Mouse (Mus musculus) hindbrain, embryonic 16.5 days (tissue): Measurements from ENCODE around the gene Rasl12. TPM values are rescaled to one million over a fixed set of nuclear protein-coding genes. Genes with fewer than 3 reads are reported as not detected.

Experiments
- ATAC-seq: fragments of 200-750 bp; cut with Nextera tagmentation; 2 replicates; pipeline ENCODE4 v1.8.0; 2017; ENCODE audit warnings: moderate TSS enrichment, moderate library complexity
- H3K27ac ChIP-seq: fragments of 300-500 bp; sonication (generic); 2 replicates; pipeline ENCODE4 v1.5.1; 2014; ENCODE audit warnings: low read depth, mild to moderate bottlenecking, control low read depth, low read length, moderate library complexity
- H3K27me3 ChIP-seq: fragments of 300-500 bp; sonication (generic); replicated peaks from 2 replicates; pipeline ENCODE4 v1.6.1; 2014; ENCODE audit warnings: low read length; ENCODE audit not compliant: control insufficient read depth, insufficient read depth
- H3K36me3 ChIP-seq: fragments of 300-500 bp; sonication (generic); 2 replicates; pipeline ENCODE4 v1.6.1; 2014; ENCODE audit warnings: mild to moderate bottlenecking, low read length, moderate library complexity, mixed read lengths; ENCODE audit not compliant: control insufficient read depth, insufficient read depth
- H3K4me1 ChIP-seq: fragments of 300-500 bp; sonication (generic); 2 replicates; pipeline ENCODE4 v1.6.1; 2014; ENCODE audit warnings: low read depth, low read length; ENCODE audit not compliant: control insufficient read depth, insufficient read depth
- H3K4me2 ChIP-seq: fragments of 300-500 bp; sonication (generic); 2 replicates; pipeline ENCODE4 v1.6.1; 2014; ENCODE audit warnings: mild to moderate bottlenecking, low read length, control low read depth, moderate library complexity
- H3K4me3 ChIP-seq: fragments of 300-500 bp; sonication (generic); 2 replicates; pipeline ENCODE4 v1.5.1; 2014; ENCODE audit warnings: mild to moderate bottlenecking, low read length, control low read depth, moderate library complexity
- H3K9ac ChIP-seq: fragments of 300-500 bp; sonication (generic); 2 replicates; pipeline ENCODE4 v1.6.1; 2014; ENCODE audit warnings: low read depth, mild to moderate bottlenecking, control low read depth, low read length, moderate library complexity
- H3K9me3 ChIP-seq: fragments of 300-500 bp; sonication (generic); 2 replicates; pipeline ENCODE4 v1.6.1; 2014; ENCODE audit warnings: mild to moderate bottlenecking, low read length, moderate library complexity; ENCODE audit not compliant: control insufficient read depth
- WGBS: fragments of 180-500 bp; shearing (Covaris S2); extraction: QIAGEN DNeasy Blood & Tissue Kit; methylation state at CpG from one replicate; pipeline ENCODE4 v1.1.7; 2014; 5-methylcytosine and 5-hydroxymethylcytosine counted together
- polyA plus RNA-seq: library from polyadenylated mRNA; unstranded; fragments of >200 nt; fragmentation: Nextera tagmentation; extraction: Ambion mirVana; gene quantifications from 2 replicates; pipeline ENCODE4 v1.2.1, GENCODE M21; 2015

The Rasl12 gene
- polyA plus RNA-seq, 1 experiment from 2014 or later, result 7.7 TPM

- H3K4me1 ChIP-seq, result no peaks in the 10 kb centered on the region
- peaks cover 18% of the 10 kb centered on the region for H3K36me3 ChIP-seq
- no peaks in the 10 kb centered on the region for H3K27me3 ChIP-seq
- no peak overlapping the region for H3K4me3 ChIP-seq
- no peak overlapping the region for H3K27ac ChIP-seq
- H3K4me2 ChIP-seq, result no peak overlapping the region
- H3K9ac ChIP-seq, result no peak overlapping the region
- H3K9me3 ChIP-seq, result no peaks in the 10 kb centered on the region
- WGBS, result 79% methylated on average over 4 of the region's 4 CpGs
- ATAC-seq, result no peak
Measured at GRCm38 (mm10) chr9:65372449-65372848, 25.9 kb upstream of the Rasl12 start.

GRCm38 (mm10) chr9:65374468-65375162 lies 23.7 kb upstream of the Rasl12 start:
- Histone ChIP-seq H3K4me3 (no peak overlapping the region), H3K27ac (no peak overlapping the region), H3K4me1 (no peaks in the 10 kb centered on the region), H3K9me3 (no peaks in the 10 kb centered on the region), H3K9ac (no peak overlapping the region), H3K36me3 (peaks cover 15% of the 10 kb centered on the region), H3K27me3 (no peaks in the 10 kb centered on the region), H3K4me2 (no peak overlapping the region)
- 85% methylated on average over 5 of the region's 5 CpGs for WGBS
- ATAC-seq, result no peak

GRCm38 (mm10) chr9:65375163-65375934 lies 23.0 kb upstream of the Rasl12 start:
- no peaks in the 10 kb centered on the region for H3K4me1 ChIP-seq
- 77% methylated on average over 9 of the region's 9 CpGs for WGBS
- H3K27ac ChIP-seq, result no peak overlapping the region
- no peak overlapping the region for H3K4me2 ChIP-seq
- peaks cover 15% of the 10 kb centered on the region for H3K36me3 ChIP-seq
- ATAC-seq, result no peak
- H3K9me3 ChIP-seq, result no peaks in the 10 kb centered on the region
- no peak overlapping the region for H3K9ac ChIP-seq
- no peaks in the 10 kb centered on the region for H3K27me3 ChIP-seq
- no peak overlapping the region for H3K4me3 ChIP-seq

- Histone ChIP-seq H3K4me1 (no peaks in the 10 kb centered on the region), H3K4me3 (no peak overlapping the region), H3K9ac (no peak overlapping the region), H3K27ac (no peak overlapping the region), H3K27me3 (no peaks in the 10 kb centered on the region), H3K36me3 (peaks cover 6% of the 10 kb centered on the region), H3K4me2 (no peak overlapping the region), H3K9me3 (no peaks in the 10 kb centered on the region)
- ATAC-seq, result no peak
- WGBS, result 74% methylated on average over 4 of the region's 4 CpGs
Measured at GRCm38 (mm10) chr9:65381017-65381590, 17.2 kb upstream of the Rasl12 start.

GRCm38 (mm10) chr9:65382031-65382750 lies 16.1 kb upstream of the Rasl12 start:
- no peak overlapping the region for H3K4me2 ChIP-seq
- H3K4me3 ChIP-seq, result no peak overlapping the region
- H3K9me3 ChIP-seq, result no peaks in the 10 kb centered on the region
- peaks cover 3% of the 10 kb centered on the region; the same call in 1 of the 2 replicates for H3K36me3 ChIP-seq
- WGBS, result 75% methylated on average over 6 of the region's 6 CpGs
- no peaks in the 10 kb centered on the region for H3K4me1 ChIP-seq
- no peak overlapping the region for H3K9ac ChIP-seq
- no peak for ATAC-seq
- no peak overlapping the region for H3K27ac ChIP-seq
- no peaks in the 10 kb centered on the region for H3K27me3 ChIP-seq

- no peaks in the 10 kb centered on the region for H3K4me1 ChIP-seq
- H3K4me3 ChIP-seq, result no peak overlapping the region
- no peak overlapping the region for H3K9ac ChIP-seq
- no peaks in the 10 kb centered on the region for H3K9me3 ChIP-seq
- no peak overlapping the region for H3K27ac ChIP-seq
- ATAC-seq, result no peak
- WGBS, result 60% methylated on average over 3 of the region's 3 CpGs
- no peak overlapping the region for H3K4me2 ChIP-seq
- no peaks in the 10 kb centered on the region for H3K36me3 ChIP-seq
- H3K27me3 ChIP-seq, result no peaks in the 10 kb centered on the region
Measured at GRCm38 (mm10) chr9:65382751-65383097, 15.6 kb upstream of the Rasl12 start.

- no peaks in the 10 kb centered on the region for H3K4me1 ChIP-seq
- H3K9ac ChIP-seq, result no peak overlapping the region
- H3K4me3 ChIP-seq, result no peak overlapping the region
- H3K36me3 ChIP-seq, result no peaks in the 10 kb centered on the region
- H3K9me3 ChIP-seq, result no peaks in the 10 kb centered on the region
- no peak overlapping the region for H3K27ac ChIP-seq
- no peak for ATAC-seq
- peaks cover 4% of the 10 kb centered on the region for H3K27me3 ChIP-seq
- H3K4me2 ChIP-seq, result no peak overlapping the region
- 53% methylated on average over 3 of the region's 3 CpGs for WGBS
Measured at GRCm38 (mm10) chr9:65384276-65384675, 14.0 kb upstream of the Rasl12 start.

- Histone ChIP-seq H3K27me3 (peaks cover 22% of the 10 kb centered on the region), H3K27ac (no peak overlapping the region), H3K4me2 (no peak overlapping the region), H3K4me3 (no peak overlapping the region), H3K36me3 (no peaks in the 10 kb centered on the region), H3K4me1 (peaks cover 7% of the 10 kb centered on the region; the same call in 1 of the 2 replicates), H3K9ac (no peak overlapping the region), H3K9me3 (no peaks in the 10 kb centered on the region)
- 31% methylated on average over 7 of the region's 8 CpGs for whole genome bisulfite sequencing
- ATAC-seq, result no peak
Measured at GRCm38 (mm10) chr9:65386373-65387140, 11.7 kb upstream of the Rasl12 start.
